Mouse (Mus musculus) small intestine, adult 2 months (tissue): ENCODE measurements around the gene Fyttd1.

Experiments used
- CTCF ChIP-seq: fragments of 200-500 bp; IDR thresholded peaks from 2 replicates; pipeline ENCODE4 v1.5.1; 2012; ENCODE audit warnings: low read depth, mild to moderate bottlenecking, control low read depth, inconsistent platforms, low read length, moderate library complexity, mixed read lengths; ENCODE audit not compliant: insufficient replicate concordance, insufficient read length; ENCODE audit errors: extremely low read depth
- POLR2A ChIP-seq: fragments of 200-500 bp; IDR thresholded peaks from 2 replicates; pipeline ENCODE4 v1.6.1; 2012; ENCODE audit warnings: low read depth, mild to moderate bottlenecking, control low read depth, inconsistent platforms, low read length, moderate library complexity

DNA sequence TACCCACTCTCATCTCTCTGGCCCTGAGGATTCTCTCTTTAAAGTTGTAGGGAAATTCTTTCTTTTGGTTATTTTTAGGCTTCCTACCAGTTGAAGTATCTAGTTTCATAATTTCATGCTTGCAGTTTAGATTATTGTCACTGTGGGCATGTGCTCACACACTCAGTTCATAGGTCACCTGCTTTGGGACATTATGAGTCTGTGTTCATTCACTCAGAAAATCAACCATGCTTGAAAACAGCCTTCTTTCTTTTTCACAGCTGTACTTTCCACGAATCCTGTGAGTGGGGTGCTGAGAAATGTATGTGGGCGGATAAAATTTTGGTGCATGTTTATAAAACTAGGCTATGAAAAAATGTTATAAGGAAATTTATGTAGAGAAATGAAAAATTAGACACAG is 57.2 kb downstream of the Fyttd1 start:
- no peak for TF ChIP-seq CTCF
- TF ChIP-seq POLR2A: no peak
